Mouse (Mus musculus) right cerebral cortex, adult 18-20 months (tissue): ENCODE results near the gene Sorcs2.

Source experiments
- DNase-seq: peaks from one replicate; pipeline ENCODE4 v3.0.0; 2022; ENCODE audit warnings: mixed read lengths

Sorcs2 gene

GRCm38 (mm10) chr5:36054498-36054897 lies 343.4 kb downstream of the Sorcs2 start:
- DNase-seq, result no peak

GRCm38 (mm10) chr5:36043154-36043553 lies 354.8 kb downstream of the Sorcs2 start:
- DNase-seq, result no peak

- DNase-seq, result no peak
These were observed 356.2 kb downstream of the Sorcs2 start for GRCm38 (mm10) chr5:36041756-36042155.

GRCm38 (mm10) chr5:36041236-36041562 lies 356.7 kb downstream of the Sorcs2 start:
- no peak for DNase-seq

- DNase-seq, result peak; percentile 31
These were observed 357.3 kb downstream of the Sorcs2 start for GRCm38 (mm10) chr5:36040398-36041235.

GRCm38 (mm10) chr5:36039596-36039995 lies 358.3 kb downstream of the Sorcs2 start:
- no peak for DNase-seq

- peak; percentile 50 for DNase-seq
These were observed 364.2 kb downstream of the Sorcs2 start for GRCm38 (mm10) chr5:36033531-36034426.

- DNase-seq, result no peak
These were observed 372.9 kb downstream of the Sorcs2 start for GRCm38 (mm10) chr5:36025076-36025475.

- no peak for DNase-seq
These were observed 373.8 kb downstream of the Sorcs2 start for GRCm38 (mm10) chr5:36024003-36024685.

- no peak for DNase-seq
These were observed 375.6 kb downstream of the Sorcs2 start for GRCm38 (mm10) chr5:36022361-36022760.

GRCm38 (mm10) chr5:36021091-36021490 lies 376.8 kb downstream of the Sorcs2 start:
- DNase-seq, result no peak

- no peak for DNase-seq
These were observed 379.6 kb downstream of the Sorcs2 start for GRCm38 (mm10) chr5:36018366-36018765.

- no peak for DNase-seq
These were observed 388.5 kb downstream of the Sorcs2 start for GRCm38 (mm10) chr5:36009405-36009804.

- DNase-seq, result no peak
These were observed 390.3 kb downstream of the Sorcs2 start for GRCm38 (mm10) chr5:36007649-36008048.

GRCm38 (mm10) chr5:36006586-36006985 lies 391.4 kb downstream of the Sorcs2 start:
- DNase-seq, result no peak

- DNase-seq, result no peak
These were observed 391.8 kb downstream of the Sorcs2 start for GRCm38 (mm10) chr5:36006106-36006505.

- no peak for DNase-seq
These were observed 394.1 kb downstream of the Sorcs2 start for GRCm38 (mm10) chr5:36003797-36004196.

- no peak for DNase-seq
These were observed 407.8 kb downstream of the Sorcs2 start for GRCm38 (mm10) chr5:35989986-35990735.

- no peak for DNase-seq
These were observed 408.4 kb downstream of the Sorcs2 start for GRCm38 (mm10) chr5:35989506-35989905.

- DNase-seq, result no peak
These were observed 409.9 kb downstream of the Sorcs2 start for GRCm38 (mm10) chr5:35988085-35988484.

- peak; percentile 70 for DNase-seq
These were observed 412.3 kb downstream of the Sorcs2 start for GRCm38 (mm10) chr5:35985611-35986010.

- DNase-seq, result peak; percentile 79
These were observed 416.0 kb downstream of the Sorcs2 start for GRCm38 (mm10) chr5:35981976-35982375.
